Mouse (Mus musculus): ENCODE measurements around the gene Slc25a15. TPM values are rescaled to one million over a fixed set of nuclear protein-coding genes. Genes with fewer than 3 reads are reported as not detected.

The Slc25a15 gene
- 3.4 TPM for polyA plus RNA-seq (2012; fragmentation: generic; extraction: Trizol)

DNA sequence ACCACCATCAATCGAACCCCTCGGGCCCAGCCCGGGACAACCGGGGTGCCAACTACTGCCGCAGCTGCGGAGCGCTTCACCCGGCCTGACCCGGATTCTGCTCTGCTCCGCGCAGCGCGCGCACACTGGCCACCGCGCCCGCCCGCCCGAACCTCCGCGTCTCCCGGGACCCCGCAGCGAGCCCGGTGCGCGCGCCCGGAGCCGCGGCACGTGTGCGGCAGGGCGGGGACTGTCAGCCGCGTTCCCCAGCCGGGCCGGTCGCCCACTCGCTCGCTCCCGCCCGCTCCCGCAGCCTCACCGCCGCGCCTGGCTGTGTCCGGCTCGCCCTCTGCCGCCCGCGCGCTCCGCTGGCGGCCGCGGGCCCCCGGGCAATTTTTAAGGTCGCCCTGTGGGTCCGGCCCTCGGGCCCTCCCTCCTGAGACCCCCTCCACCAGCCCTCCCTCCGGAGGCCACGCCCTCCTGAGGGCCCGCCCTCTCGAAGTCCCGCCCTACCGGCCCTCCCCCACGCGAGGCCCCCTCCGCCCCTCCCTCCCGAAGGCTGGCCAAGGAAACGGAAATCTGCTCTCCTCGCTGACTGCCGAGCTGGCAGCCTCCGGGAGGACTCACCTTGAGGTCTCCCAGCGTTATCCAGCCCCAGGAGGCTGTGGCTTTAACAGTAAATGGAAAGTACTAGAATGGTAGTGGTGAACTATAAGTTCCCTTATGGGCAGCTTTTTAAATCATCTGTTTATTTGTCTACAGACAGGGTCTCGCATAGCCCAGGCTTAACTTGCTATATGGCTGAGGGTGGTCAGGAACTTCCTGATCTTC, at the start of gene Slc25a15:
Gene Slc25a15 (minus strand): TSS at position 456 of the 810 bp plus-strand sequence.
- Histone ChIP-seq H3K27me3 (ENCODE audit: control insufficient read depth, insufficient read depth, insufficient read length) (no peaks in the 10 kb centered on the region), H3ac (ENCODE audit: control insufficient read depth, insufficient read length) (peak within 1 kb of the TSS; percentile 45), H3K4me2 (ENCODE audit: low read depth) (peak within 1 kb of the TSS; percentile 100), H3K79me2 (ENCODE audit: control insufficient read depth, insufficient read depth) (no peaks in the 10 kb centered on the region), H3K4me3 (peak within 1 kb of the TSS; percentile 39), H3K36me3 (ENCODE audit: control insufficient read depth, insufficient read depth) (no peaks in the 10 kb centered on the region)
- TF ChIP-seq MAX (IDR thresholded peaks at IDR 0.05; ENCODE audit: low read depth) (no peak), POLR2A (IDR thresholded peaks at IDR 0.05; ENCODE audit: insufficient read length, low read depth) (peak; percentile 69), TCF3 (IDR thresholded peaks at IDR 0.05; ENCODE audit: insufficient read length, low read depth) (no peak), E2F4 (IDR thresholded peaks at IDR 0.05; ENCODE audit: insufficient read depth) (no peak), MYOD1 (IDR thresholded peaks at IDR 0.05; ENCODE audit: control insufficient read depth in 1 of 3, insufficient read length in 2 of 3, low read depth in 2 of 3) (peak in 1 of 3 experiments; percentile 7), MYOG (IDR thresholded peaks at IDR 0.05; ENCODE audit: control insufficient read depth in 1 of 3, insufficient read depth in 1 of 3, insufficient read length in 2 of 3, low read depth in 2 of 3) (peak in 1 of 3 experiments; percentile 19), CEBPB (IDR thresholded peaks at IDR 0.05; ENCODE audit: insufficient read depth, poor library complexity, severe bottlenecking) (no peak), POLR2AphosphoS2 (IDR thresholded peaks at IDR 0.05; ENCODE audit: insufficient read length, low read depth) (peak; percentile 72), SRF (IDR thresholded peaks at IDR 0.05; ENCODE audit: control insufficient read depth, insufficient read length, low read depth) (no peak), REST (IDR thresholded peaks at IDR 0.05; ENCODE audit: insufficient read depth, insufficient read length) (no peak), TCF12 (IDR thresholded peaks at IDR 0.05; ENCODE audit: insufficient read depth, poor library complexity, severe bottlenecking) (no peak), USF1 (IDR thresholded peaks at IDR 0.05; ENCODE audit: low read depth) (no peak)

DNA sequence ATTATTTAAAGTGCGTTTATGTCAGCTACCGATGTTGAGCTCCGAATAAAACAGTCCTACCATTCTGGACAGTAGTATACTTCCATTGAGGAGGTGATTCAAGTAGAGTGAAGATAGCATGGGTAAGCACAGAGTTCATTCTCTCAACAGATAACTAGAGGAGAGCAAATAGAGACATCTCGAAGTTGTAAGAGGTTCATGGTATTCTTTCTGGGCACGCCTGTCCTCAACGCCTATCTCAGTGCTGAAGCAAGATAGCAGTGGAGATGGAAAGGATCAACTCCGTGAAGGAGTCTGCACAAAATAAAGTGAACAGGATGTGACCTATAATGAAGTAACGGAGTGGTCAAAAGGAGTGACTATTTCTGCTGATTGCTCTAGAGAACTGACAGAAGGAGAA, 13.6 kb upstream of the Slc25a15 start:
- H3K79me2 ChIP-seq (ENCODE audit: control insufficient read depth, insufficient read depth): peaks cover 26% of the 10 kb centered on the region
- TF ChIP-seq E2F4 (IDR thresholded peaks at IDR 0.05; ENCODE audit: insufficient read depth) (no peak), USF1 (IDR thresholded peaks at IDR 0.05; ENCODE audit: low read depth) (no peak), SRF (IDR thresholded peaks at IDR 0.05; ENCODE audit: control insufficient read depth, insufficient read length, low read depth) (no peak), POLR2A (IDR thresholded peaks at IDR 0.05; ENCODE audit: insufficient read length, low read depth) (no peak), TCF12 (IDR thresholded peaks at IDR 0.05; ENCODE audit: insufficient read depth, poor library complexity, severe bottlenecking) (no peak), MAX (IDR thresholded peaks at IDR 0.05; ENCODE audit: low read depth) (no peak), POLR2AphosphoS2 (IDR thresholded peaks at IDR 0.05; ENCODE audit: insufficient read length, low read depth) (no peak), TCF3 (IDR thresholded peaks at IDR 0.05; ENCODE audit: insufficient read length, low read depth) (no peak)
- H3K4me2 ChIP-seq (ENCODE audit: low read depth): peak overlapping the region; percentile 77
- peaks cover 5% of the 10 kb centered on the region for H3K36me3 ChIP-seq (ENCODE audit: control insufficient read depth, insufficient read depth)
- no peaks in the 10 kb centered on the region for H3K27me3 ChIP-seq (ENCODE audit: control insufficient read depth, insufficient read depth, insufficient read length)
- H3K4me3 ChIP-seq: peak overlapping the region; percentile 53
- H3ac ChIP-seq (ENCODE audit: control insufficient read depth, insufficient read length): peak overlapping the region; percentile 37

DNA sequence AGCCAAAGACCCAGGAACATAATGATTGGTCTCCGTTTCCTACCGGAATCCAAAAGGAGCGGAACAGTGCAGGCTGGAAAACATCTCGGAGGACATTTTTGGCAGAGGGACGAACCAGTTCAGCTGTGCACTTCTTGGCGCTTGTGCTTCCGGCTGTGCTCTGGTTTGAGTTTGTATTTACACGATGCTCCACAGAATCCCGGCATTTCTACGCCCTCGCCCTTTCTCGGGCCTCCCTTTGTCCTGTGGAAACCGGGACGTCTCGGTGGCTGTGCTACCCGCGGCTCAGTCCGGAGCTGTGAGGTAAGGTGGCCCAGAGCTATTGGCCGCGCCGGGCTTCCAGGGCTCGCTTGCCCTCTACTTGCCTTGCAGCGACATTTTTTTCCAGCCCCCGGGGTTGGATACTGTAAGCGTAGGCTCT, 12.9 kb upstream of the Slc25a15 start, which contains the start of gene Mrps31:
Gene Mrps31 (plus strand): TSS at position 80 of the 421 bp plus-strand sequence.
- no peaks in the 10 kb centered on the region for H3K27me3 ChIP-seq (ENCODE audit: control insufficient read depth, insufficient read depth, insufficient read length)
- H3K79me2 ChIP-seq (ENCODE audit: control insufficient read depth, insufficient read depth): peaks cover 26% of the 10 kb centered on the region
- no peak for TF ChIP-seq E2F4 (IDR thresholded peaks at IDR 0.05; ENCODE audit: insufficient read depth)
- no peak for TF ChIP-seq REST (IDR thresholded peaks at IDR 0.05; ENCODE audit: insufficient read depth, insufficient read length)
- TF ChIP-seq POLR2A (IDR thresholded peaks at IDR 0.05; ENCODE audit: insufficient read length, low read depth): peak; percentile 81
- TF ChIP-seq MAX (IDR thresholded peaks at IDR 0.05; ENCODE audit: low read depth): peak; percentile 43
- TF ChIP-seq CEBPB (IDR thresholded peaks at IDR 0.05; ENCODE audit: insufficient read depth, poor library complexity, severe bottlenecking): no peak
- TF ChIP-seq MYOD1 (IDR thresholded peaks at IDR 0.05; ENCODE audit: control insufficient read depth in 1 of 3, insufficient read length in 2 of 3, low read depth in 2 of 3): peak in 2 of 3 experiments; percentile 26 to 39
- peak; percentile 85 for TF ChIP-seq POLR2AphosphoS2 (IDR thresholded peaks at IDR 0.05; ENCODE audit: insufficient read length, low read depth)
- peak; percentile 36 for TF ChIP-seq USF1 (IDR thresholded peaks at IDR 0.05; ENCODE audit: low read depth)
- no peak for TF ChIP-seq TCF12 (IDR thresholded peaks at IDR 0.05; ENCODE audit: insufficient read depth, poor library complexity, severe bottlenecking)
- TF ChIP-seq MYOG (IDR thresholded peaks at IDR 0.05; ENCODE audit: control insufficient read depth in 1 of 3, insufficient read depth in 1 of 3, insufficient read length in 2 of 3, low read depth in 2 of 3): peak in 2 of 3 experiments; percentile 34 to 44
- no peak for TF ChIP-seq TCF3 (IDR thresholded peaks at IDR 0.05; ENCODE audit: insufficient read length, low read depth)
- peak; percentile 60 for TF ChIP-seq SRF (IDR thresholded peaks at IDR 0.05; ENCODE audit: control insufficient read depth, insufficient read length, low read depth)
- H3ac ChIP-seq (ENCODE audit: control insufficient read depth, insufficient read length): peak within 1 kb of the TSS; percentile 37
- peak within 1 kb of the TSS; percentile 77 for H3K4me2 ChIP-seq (ENCODE audit: low read depth)
- H3K36me3 ChIP-seq (ENCODE audit: control insufficient read depth, insufficient read depth): peaks cover 5% of the 10 kb centered on the region
- H3K4me3 ChIP-seq: peak within 1 kb of the TSS; percentile 53

DNA sequence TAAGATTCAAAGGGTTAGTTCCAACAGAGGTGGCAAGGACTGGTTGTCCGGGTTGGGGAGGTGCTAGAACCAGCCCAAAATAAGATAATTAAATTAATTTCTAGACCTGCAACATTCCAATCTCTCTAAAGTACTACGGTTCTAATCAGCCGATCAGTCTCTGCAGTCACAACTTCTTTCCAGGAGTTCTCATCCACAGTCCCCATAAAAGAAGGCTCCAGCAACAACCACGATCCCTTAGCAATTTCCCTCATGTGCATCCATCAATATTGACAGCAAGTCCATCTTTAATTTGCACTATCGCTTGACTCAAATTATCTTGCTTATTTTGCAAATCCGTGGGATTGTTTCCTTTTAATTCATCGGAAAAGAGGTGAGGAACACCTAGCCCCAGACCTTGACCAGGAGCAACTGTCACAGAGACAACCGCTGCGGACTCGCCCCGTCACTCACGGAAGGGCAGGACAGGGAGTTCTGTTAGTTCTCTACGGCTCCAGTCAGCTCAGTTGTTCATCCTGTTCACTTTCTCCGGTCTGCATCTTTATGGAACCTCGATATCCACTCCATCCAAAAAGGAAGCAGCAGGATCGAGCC, 12.4 kb upstream of the Slc25a15 start:
- peaks cover 26% of the 10 kb centered on the region for H3K79me2 ChIP-seq (ENCODE audit: control insufficient read depth, insufficient read depth)
- peak overlapping the region; percentile 37 for H3ac ChIP-seq (ENCODE audit: control insufficient read depth, insufficient read length)
- TF ChIP-seq CEBPB (IDR thresholded peaks at IDR 0.05; ENCODE audit: insufficient read depth, poor library complexity, severe bottlenecking): no peak
- TF ChIP-seq USF1 (IDR thresholded peaks at IDR 0.05; ENCODE audit: low read depth): no peak
- no peak for TF ChIP-seq MYOD1 (IDR thresholded peaks at IDR 0.05; ENCODE audit: control insufficient read depth in 1 of 3, insufficient read length in 2 of 3, low read depth in 2 of 3)
- no peak for TF ChIP-seq TCF12 (IDR thresholded peaks at IDR 0.05; ENCODE audit: insufficient read depth, poor library complexity, severe bottlenecking)
- no peak for TF ChIP-seq SRF (IDR thresholded peaks at IDR 0.05; ENCODE audit: control insufficient read depth, insufficient read length, low read depth)
- TF ChIP-seq MYOG (IDR thresholded peaks at IDR 0.05; ENCODE audit: control insufficient read depth in 1 of 3, insufficient read depth in 1 of 3, insufficient read length in 2 of 3, low read depth in 2 of 3): no peak
- no peak for TF ChIP-seq E2F4 (IDR thresholded peaks at IDR 0.05; ENCODE audit: insufficient read depth)
- TF ChIP-seq TCF3 (IDR thresholded peaks at IDR 0.05; ENCODE audit: insufficient read length, low read depth): no peak
- TF ChIP-seq POLR2A (IDR thresholded peaks at IDR 0.05; ENCODE audit: insufficient read length, low read depth): no peak
- no peak for TF ChIP-seq MAX (IDR thresholded peaks at IDR 0.05; ENCODE audit: low read depth)
- no peak for TF ChIP-seq POLR2AphosphoS2 (IDR thresholded peaks at IDR 0.05; ENCODE audit: insufficient read length, low read depth)
- TF ChIP-seq REST (IDR thresholded peaks at IDR 0.05; ENCODE audit: insufficient read depth, insufficient read length): no peak
- peak overlapping the region; percentile 53 for H3K4me3 ChIP-seq
- peaks cover 5% of the 10 kb centered on the region for H3K36me3 ChIP-seq (ENCODE audit: control insufficient read depth, insufficient read depth)
- no peaks in the 10 kb centered on the region for H3K27me3 ChIP-seq (ENCODE audit: control insufficient read depth, insufficient read depth, insufficient read length)
- H3K4me2 ChIP-seq (ENCODE audit: low read depth): peak overlapping the region; percentile 72

Measured in myocyte (in vitro differentiated cells).